ENCODE assay signal across 9 mouse cellular contexts in the genomic region with DNA sequence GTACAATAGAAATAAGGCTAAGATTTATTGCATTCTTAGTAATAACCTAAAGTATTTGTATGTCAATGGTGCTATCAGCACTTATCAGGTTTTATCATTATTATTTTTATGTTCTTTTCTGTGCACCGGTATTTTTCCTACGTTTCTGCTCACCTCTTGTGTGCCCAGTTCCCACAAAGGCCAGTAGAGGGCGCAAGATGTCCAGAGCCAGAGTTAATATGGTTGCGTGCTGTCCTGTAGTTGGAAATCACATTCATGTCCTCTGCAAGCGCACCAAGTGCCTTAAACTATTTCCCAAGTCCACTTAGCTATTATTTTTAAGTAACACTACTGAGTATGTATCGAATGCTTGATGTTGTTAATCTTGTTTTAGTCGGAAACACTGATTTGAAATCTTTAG.
DNase-seq lines count a peak whose midpoint lies in the region; ATAC-seq and TF ChIP-seq lines count a peak whose summit lies in the region.
"Had no signal": no experiment of that assay in that cellular context is flagged by ENCODE, and none has a peak within 500 bp of the region (broad histone marks: within the 10 kb centered on the region; RNA-seq: fewer than 3 reads in every experiment).

No protein-coding gene starts in this region.

- peak; percentile 77 for TF ChIP-seq CTCF in lung, embryonic 14.5 days (IDR thresholded peaks at IDR 0.05; ENCODE audit: low read depth)

- ATAC-seq in lung, embryonic 14.5 days (ENCODE audit: insufficient read depth): no peak; the same call in 1 of the 2 replicates

- no peaks in the 10 kb centered on the region for H3K27me3 ChIP-seq in lung, embryonic 14.5 days (ENCODE audit: insufficient read depth, low read length)
- H3K27me3 ChIP-seq: stomach, embryonic 15.5 days had no signal

- no peak overlapping the region for H3K9ac ChIP-seq in lung, embryonic 14.5 days
- H3K9ac ChIP-seq: stomach, embryonic 15.5 days had no signal

- no peaks in the 10 kb centered on the region for H3K4me1 ChIP-seq in lung, embryonic 14.5 days (ENCODE audit: insufficient read depth)
- H3K4me1 ChIP-seq: stomach, embryonic 15.5 days had no signal

- intact Hi-C loops in left cerebral cortex, postnatal 4 days (cut with DNase I): no loop called here

- DNase-seq in lung, embryonic 14.5 days: peak; percentile 70
- DNase-seq in lung, adult 18-20 months: no peak
- DNase-seq in R1 (ENCODE audit: low read depth, low spot score): peak; percentile 22
- peak; percentile 9 for DNase-seq in cerebellum, adult 11-12 months
- DNase-seq in forelimb bud, embryonic 11.5 days (ENCODE audit: low read depth, low spot score): peak; percentile 20
- DNase-seq in left cerebral cortex, postnatal 4 days: peak; percentile 40
- peak; percentile 0 for DNase-seq in skeletal muscle tissue, adult 2 months (ENCODE audit: low read depth, low spot score)
- DNase-seq in T-cell, adult 2 months (ENCODE audit: low spot score): no peak

- WGBS in lung, embryonic 14.5 days: 35% methylated on average over 7 of the region's 7 CpGs

- H3K36me3 ChIP-seq in lung, embryonic 14.5 days (ENCODE audit: insufficient read depth): no peaks in the 10 kb centered on the region
- H3K36me3 ChIP-seq: stomach, embryonic 15.5 days had no signal

- no peak overlapping the region for H3K4me3 ChIP-seq in lung, embryonic 14.5 days (ENCODE audit: low read depth, low read length)
- H3K4me3 ChIP-seq: stomach, embryonic 15.5 days had no signal

- no peaks in the 10 kb centered on the region for H3K9me3 ChIP-seq in lung, embryonic 14.5 days (ENCODE audit: low read depth, low read length)
- H3K9me3 ChIP-seq: stomach, embryonic 15.5 days had no signal

- H3K27ac ChIP-seq in lung, embryonic 14.5 days (ENCODE audit: low read depth): no peak overlapping the region
- H3K27ac ChIP-seq: stomach, embryonic 15.5 days had no signal

- no peak overlapping the region for H3K4me2 ChIP-seq in lung, embryonic 14.5 days
- H3K4me2 ChIP-seq: stomach, embryonic 15.5 days had no signal

Comparison
In these comparisons a context has a peak if more than half of its experiments do, and no peak if none do; other contexts are left out.
1. DNase-seq: peak in lung, embryonic 14.5 days (single experiment), R1 (single experiment), cerebellum, adult 11-12 months (single experiment), forelimb bud, embryonic 11.5 days (single experiment), left cerebral cortex, postnatal 4 days (single experiment) and skeletal muscle tissue, adult 2 months (single experiment); none in lung, adult 18-20 months (0 of 2) and T-cell, adult 2 months (single experiment).